Mouse (Mus musculus): Measurements from ENCODE around the gene Ppy.

Ppy gene

DNA sequence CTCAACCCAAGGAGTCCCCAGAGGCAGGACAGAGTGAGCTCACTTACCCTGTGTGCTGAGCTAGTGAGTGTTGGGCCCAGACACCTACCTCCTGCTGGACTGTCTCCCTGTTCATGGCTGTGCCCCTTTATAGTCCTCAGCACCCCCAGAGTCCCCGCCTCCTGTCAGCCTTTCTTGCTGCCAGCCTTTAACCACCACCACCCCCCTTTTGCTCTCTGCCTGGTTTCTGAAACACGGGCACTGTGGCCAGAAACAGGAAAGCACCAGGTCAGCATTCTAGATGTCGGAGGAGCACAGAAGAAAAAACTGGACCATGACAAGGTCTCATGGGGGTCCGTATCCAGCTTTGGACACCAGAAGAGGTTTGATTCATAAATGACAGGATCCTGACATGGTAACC, at the start of gene Ppy:
Gene Ppy, minus strand, starts transcription at position 101 of the 400 bp plus-strand sequence.
- no peak for DNase-seq

DNA sequence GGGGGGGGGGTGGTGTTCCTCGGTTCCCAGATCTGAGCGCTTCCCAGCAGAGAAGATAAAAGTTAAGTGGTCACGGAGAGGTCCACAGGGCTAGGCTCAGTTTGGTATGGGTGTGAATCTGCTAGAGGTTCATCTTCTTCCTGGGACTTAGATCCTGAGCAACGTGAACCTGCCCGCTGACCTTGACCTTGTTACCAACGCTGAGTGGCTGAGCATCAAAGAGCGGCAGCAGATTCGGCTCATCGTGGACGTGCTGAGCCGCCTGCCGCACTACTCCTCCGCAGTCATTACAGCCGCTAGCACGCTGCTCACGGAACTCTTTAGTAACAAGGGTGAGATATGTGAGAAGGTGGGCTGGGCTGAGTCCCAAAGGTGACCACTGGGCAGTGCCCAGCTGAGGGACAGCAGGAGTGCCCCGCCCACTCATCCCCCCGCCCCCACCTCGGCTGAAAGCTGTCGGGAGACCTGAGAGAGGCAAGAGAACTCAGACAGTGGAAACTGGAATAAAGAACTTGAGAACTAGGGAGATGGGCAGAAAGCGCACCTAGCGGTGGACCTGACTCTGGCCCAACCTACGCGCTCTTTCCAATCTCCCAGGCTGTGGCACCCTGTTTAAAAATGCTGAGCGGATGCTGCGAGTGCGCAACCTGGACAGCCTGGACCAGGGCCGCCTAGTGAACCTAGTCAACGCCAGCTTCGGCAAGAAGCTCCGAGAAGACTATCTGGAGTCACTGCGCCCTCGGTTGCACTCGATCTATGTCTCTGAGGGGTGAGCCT, 46.3 kb upstream of the Ppy start:
- DNase-seq, result no peak

DNA sequence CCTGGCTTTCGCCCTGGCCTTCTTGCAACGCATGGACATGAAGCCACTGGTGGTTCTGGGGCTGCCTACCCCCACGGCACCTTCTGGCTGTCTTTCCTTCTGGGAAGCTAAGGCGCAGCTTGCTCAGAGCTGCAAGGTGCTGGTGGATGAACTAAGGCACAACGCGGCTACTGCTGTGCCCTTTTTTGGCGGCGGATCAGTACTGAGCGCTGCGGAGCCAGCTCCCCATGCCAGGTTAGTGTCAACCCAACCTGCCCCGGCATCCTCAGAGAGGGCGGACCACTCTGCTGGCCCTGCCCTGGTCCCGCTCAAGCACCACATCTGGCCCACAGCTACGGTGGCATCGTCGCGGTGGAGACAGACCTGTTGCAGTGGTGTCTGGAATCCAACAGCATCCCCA, 45.4 kb upstream of the Ppy start:
- no peak for DNase-seq

DNA sequence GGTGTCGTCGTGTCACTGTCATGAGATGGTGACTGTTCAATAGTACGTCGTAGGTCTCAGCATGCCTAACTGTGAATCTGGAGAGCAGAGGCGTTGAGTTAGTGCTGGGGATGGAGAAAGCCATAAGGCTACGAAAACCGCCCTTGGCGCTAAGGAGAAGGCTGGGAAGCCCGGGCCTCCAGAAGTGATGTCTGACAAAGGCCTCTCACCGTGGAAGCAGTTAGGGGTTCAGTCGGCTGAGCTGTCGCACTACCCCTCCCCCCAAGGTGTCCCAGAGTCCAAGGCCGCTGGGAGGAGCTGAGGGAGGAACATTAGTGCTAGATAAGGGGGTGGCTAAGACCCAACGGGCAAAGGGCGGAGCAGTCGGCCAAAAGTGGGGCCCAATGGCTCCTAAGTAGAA, 44.9 kb upstream of the Ppy start:
- no peak for DNase-seq

DNA sequence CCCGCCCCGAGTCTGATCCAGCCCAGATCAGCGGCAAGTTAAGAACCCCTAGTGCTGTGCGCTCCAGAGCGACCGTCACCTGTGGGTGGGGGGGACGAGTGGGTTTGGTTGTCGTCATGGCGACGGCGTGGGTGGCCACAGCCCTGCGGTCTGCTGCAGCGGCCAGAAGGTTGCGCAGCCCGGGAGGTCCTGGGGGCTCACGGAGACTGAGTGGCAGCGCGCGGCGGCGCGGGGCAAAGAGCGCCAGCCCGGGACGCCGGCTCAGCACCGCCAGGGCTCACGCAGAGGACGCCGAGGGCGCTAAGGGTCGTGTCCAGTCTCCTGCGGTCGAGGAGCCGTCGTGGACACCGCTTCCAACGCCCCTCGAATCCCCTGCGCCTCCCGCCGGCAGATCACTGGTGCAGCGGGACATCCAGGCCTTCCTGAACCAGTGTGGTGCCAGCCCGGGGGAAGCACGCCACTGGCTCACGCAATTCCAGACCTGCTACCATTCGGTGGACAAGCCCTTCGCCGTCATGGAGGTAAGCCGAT, 44.4 kb upstream of the Ppy start, which contains the start of gene Nags:
Gene Nags, plus strand, starts transcription at position 43 of the 531 bp plus-strand sequence.
- no peak for DNase-seq

DNA sequence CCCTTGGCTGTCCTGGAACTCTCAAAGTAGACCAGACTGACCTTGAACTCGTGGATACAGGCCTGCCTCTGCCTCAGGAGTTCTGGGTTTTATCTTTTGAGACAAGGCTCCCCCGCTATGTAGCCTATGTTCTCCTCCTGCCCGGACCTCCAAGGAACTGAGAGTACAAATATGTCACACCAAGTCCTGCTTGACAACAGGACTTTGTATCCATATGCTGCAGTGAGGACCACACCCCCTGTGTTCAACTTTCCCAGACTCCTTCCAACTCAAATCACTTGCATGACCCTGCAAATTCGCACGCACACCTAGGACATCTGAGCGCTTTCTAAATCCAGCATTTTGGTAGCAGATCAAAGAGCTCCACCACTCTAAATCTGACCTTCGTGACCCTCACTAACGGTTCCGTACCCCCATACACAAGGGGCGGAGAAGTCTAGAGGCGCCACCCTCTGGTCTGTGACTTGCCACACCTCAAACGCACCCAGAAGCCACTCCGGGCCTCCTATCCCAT, 43.9 kb upstream of the Ppy start:
- no peak for DNase-seq

DNA sequence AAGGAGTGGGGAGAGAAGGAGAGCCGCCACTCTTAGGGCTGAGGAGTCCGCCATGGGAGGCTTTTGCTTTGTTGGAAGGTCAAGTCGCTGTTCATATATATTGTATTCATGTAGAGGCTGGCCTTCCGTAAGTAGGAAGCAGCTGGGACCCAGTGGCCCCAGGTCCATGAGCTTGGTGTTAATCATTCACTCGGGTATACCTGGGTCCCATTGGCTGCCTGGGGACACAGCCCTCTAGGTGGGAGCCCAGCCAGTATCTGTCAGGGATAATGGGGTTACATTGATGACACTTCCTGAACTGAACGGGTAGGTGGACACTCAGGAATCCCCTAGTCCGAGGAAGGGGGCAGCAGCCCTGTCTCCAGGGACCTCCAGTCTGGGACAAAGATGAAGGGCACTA, 41.2 kb upstream of the Ppy start:
- no peak for DNase-seq

DNA sequence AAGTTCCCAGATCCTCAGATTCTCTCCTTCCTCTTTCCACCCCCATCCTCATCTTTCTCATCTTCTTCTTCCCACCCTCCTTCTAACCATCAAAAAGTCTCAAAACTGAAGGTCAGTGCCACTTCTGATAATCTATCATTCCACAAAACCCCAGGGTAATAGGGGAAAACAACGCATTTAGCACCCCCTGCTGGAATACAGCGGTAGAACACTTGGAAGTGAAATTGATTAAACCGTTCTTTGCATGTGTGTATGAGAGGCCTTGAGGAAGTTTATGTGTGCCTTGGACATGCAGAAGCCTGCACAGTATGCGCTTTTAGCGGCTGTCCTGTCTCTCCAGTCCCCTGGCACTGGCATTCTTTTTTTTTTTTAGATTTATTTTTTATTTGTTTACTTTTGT, 39.4 kb upstream of the Ppy start:
- peak; percentile 69 for DNase-seq

DNA sequence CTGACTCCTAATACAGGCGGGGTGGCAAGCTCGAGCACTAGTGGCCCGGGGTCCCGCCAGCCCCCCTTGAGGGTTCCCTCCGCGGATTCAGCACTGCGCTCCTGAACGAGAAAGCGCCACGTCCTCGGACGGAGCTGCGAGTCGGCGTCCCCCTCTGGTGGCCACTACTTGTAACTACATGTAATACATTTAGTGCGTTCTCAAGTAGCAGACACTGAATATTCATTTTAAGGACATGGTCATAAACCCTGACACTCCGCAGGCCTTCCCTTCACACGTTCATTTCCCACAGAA, 37.3 kb upstream of the Ppy start:
- peak; percentile 69 for DNase-seq

DNA sequence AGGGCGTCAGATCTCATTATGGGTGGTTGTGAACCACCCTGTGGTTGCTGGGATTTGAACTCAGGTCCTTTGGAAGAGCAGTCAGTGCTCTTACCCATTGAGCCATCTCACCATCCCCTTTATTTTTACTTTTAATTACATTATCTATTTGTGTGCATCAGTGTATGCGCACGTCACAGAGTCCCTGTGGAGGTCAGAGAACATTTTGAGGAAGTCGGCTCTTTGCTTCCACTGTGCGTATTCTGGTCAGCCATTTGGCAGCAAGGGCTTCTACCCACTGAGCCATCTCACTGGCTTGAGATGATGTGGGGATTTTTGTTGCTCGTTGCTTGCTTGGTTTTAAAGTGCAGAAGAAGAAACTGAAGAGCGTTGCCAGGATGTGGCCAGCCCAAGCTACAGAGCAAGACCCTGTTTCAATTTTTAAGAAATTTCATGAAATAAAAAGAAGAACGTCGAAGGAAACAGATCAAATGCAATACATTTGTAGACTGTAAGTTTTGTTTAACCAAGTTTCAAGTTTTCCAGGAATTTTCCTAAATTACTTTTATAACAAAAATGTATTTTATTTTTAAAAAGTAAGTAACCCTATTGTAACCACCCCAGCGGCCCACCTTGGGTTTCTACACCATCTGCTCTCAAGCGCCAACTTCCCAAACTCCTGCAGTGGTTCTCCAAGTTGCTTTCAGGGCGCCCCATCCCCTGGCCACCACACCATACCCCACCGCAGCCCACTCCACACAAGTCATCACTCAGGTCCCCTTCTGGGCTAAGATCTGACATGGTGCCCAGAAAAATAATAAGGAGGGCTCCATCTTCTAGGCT, 36.7 kb upstream of the Ppy start:
- no peak for DNase-seq

DNA sequence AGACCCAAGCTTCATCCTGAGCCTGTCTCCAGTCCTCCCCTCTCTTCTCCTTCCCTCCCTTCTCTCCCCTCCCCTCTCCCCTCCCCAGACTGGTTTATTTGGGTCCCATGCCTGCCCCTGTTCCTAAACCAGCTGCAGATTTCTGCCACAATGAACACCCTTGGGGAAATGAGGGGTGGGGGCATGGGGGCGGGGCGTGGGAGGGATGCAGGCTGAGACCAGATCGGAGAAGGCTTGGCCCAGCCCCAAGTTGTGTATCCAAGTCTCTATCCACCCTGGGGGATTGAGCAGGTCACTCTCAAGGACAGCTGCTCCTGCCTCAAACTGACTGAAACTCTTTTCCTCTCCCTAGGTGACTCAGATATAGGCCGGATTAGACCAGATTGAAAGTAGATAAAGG, 33.4 kb upstream of the Ppy start:
- no peak for DNase-seq

DNA sequence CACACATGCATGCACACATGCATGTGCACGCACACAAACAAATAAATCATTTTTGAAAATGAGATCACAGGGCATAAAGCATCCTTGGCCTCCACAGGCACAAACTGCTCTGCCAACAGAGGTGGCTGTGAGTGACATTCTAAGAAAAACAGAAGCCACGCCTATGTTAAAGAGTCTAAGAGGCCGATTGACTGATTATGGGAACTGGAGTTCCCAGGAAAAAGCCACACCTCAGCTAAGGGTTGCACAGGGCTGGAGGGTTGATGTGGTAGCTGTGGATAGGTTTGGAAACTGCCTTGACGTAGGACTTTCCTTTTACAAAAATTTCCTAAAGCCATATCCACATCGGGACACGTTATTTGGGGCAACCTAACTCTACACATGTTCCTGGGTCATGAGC, 16.3 kb upstream of the Ppy start:
- no peak for DNase-seq

DNA sequence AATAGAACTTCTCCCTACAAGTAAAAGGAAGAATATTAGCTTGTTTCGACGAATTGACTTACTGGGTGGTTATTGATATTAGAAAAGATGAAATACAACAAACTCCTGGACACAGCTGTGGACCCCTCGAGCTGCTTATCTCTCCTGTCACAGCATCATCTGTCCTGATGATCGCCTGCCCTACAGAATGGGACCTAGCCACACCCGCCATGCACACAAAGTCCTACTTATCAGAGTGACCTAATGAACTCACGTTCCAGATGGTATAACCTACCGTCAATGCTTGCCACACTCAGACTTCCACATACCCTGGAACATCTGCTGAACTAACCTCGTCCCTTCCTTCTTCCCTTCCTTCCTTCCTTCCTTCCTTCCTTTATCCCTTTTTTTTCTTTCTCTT, 15.1 kb upstream of the Ppy start:
- DNase-seq, result no peak

DNA sequence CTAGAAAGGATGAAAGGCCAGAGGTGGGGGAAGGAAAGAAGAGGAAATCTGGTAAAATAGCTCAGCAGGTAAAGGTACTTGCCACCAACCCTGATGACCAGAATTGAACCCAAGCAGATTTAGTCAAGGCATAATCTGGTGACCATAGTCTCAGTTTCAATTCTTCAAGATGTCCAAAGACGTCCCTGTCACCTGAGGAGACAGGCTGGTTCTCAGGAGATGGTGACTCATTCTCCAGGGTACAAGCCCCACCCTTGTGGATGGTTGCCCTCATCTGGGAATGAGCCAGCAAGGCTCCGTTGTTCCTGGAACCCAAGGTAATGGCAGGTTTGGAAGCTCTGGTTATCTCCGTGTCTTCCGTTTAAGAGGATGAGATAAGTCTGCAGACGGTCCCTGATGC, 10.5 kb upstream of the Ppy start:
- no peak for DNase-seq

DNA sequence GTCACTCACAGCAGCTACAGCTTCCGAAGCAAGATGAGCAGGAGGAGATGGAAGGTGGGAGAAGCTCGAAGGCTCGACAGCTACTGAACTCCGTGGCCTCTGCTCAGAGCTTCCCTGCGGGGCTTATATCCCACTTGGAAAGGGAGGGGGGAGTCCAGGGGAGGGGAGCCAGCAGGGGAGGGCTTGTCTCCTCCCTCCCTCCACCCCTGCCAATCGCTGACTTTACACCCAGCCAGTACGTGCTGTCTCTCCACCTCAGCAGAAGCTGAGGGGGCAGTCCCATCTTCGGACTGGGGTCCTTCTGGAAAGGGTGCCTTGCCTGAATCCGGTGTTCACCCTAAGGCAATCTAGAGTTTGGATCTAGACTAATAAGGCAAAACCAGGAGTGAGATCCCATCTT, 6.6 kb upstream of the Ppy start, which contains the start of gene Pyy:
Gene Pyy, minus strand, starts transcription at position 101 of the 400 bp plus-strand sequence.
- DNase-seq, result no peak

DNA sequence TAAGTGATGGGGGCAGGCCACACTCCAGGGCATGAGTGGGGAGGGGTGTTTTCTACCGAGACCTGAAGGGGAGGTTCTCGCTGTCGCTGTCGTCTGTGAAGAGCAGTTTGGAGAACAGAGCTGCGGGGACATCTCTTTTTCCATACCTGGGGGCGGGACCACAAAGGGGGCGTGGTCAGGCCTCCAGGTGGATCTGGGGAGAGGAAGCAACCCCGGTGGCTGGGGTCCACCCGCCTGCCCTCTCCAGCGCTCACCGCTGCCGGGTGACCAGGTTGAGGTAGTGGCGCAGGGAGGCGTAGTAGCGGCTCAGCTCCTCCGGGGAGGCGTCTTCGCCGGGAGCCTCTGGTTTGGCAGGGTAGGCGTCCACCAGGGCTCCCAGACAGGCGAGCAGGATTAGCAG, 5.8 kb upstream of the Ppy start:
- DNase-seq, result no peak

DNA sequence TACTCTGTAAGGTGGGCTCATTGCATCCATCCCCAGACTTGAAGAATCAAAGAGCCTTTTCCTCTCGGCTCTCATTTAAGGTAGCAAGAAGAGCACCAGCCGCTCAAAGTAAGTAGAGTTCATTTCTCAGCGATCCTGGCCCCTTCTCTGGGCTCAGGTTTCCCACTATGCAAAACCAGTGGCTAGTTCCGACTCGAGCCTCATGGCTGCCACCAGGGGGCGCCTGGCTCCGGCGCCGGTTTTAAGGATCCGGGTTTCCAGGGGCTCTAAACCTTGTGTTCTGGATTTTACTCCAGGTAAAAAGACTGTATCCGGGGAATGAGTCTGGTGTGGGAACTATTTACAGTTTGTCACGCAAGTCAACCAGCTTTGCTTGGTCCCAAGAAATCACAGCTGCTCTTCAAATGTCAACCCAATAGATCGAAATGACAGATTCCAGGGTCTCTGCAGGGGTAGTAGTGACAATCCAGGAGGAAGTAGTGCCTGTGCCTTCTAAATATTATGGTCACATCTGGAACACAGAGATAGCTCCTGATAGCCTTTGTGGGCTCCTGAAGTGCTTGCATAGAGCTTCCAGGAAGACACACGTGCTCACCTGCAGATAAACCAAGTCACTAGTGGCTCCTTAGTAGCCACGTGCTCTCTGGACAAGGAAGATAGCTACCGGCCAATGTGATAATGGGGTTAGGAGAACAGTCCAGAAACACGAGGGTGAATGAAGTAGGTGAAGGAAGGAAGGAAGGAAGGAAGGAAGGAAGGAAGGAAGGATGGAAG, 1.6 kb upstream of the Ppy start:
- peak; percentile 63 for DNase-seq

DNA sequence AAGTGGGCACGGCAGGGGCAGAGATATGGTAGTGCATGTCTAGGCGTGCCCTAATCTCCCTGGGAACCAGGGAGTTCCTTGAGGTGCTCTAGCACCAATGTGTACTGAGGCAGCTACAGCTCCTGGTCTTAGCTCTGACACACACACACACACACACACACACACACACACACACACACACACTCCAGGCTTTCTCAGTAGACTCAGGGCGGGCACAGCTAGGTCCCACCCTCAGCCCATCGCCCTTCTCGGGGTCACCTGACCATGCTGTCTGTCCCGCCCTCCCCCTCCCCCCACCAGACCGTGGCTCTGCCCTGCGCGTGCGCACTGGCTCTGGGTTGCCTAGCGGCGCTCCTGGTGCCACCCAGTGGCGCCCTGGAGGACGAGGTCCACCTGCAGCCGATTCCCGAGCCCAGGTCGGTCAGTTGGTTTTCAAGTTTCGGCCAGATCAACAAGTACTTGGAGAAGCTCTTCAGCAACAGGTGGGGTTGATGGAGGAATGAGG, 4.2 kb downstream of the Ppy start:
- peak; percentile 59 for DNase-seq

DNA sequence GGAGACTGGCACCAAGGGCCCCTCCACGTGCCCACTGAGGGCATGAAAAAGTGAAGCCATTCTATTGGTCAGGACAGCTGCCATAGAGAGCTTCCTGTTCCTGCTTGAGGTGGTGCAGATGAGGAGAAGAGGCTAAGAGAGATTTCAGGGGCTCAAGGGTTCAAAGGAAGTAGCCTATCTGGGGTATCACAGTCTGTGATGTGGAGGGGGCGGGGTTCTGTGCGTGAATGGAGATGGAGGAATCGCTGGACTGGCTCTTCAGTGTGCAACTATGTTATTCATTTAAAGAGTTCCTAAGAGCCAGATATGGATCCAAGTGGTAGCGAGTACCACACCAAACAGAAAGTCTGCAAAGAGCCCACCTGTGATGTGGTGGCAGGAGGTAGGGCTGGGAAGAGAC, 4.7 kb downstream of the Ppy start:
- no peak for DNase-seq

DNA sequence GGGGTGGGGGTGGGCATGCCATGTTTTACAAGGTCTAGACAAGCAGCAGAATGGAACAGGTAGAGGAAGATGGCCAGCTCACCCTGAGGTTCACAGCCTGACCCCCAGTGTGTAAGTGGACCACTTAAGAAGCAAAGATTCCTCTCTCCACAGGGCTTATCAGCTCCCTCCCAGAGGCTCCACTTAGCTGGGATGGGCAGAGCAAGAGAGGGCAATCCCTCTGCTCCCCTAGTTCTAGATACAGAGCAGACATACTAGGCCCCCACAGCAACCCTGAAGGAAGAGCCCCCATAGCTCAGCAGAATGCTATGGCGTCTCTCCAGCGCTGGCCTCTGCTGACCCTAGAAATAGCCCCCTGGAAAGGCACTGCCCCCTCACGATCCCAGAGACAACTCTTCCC, 5.4 kb downstream of the Ppy start:
- no peak for DNase-seq

DNA sequence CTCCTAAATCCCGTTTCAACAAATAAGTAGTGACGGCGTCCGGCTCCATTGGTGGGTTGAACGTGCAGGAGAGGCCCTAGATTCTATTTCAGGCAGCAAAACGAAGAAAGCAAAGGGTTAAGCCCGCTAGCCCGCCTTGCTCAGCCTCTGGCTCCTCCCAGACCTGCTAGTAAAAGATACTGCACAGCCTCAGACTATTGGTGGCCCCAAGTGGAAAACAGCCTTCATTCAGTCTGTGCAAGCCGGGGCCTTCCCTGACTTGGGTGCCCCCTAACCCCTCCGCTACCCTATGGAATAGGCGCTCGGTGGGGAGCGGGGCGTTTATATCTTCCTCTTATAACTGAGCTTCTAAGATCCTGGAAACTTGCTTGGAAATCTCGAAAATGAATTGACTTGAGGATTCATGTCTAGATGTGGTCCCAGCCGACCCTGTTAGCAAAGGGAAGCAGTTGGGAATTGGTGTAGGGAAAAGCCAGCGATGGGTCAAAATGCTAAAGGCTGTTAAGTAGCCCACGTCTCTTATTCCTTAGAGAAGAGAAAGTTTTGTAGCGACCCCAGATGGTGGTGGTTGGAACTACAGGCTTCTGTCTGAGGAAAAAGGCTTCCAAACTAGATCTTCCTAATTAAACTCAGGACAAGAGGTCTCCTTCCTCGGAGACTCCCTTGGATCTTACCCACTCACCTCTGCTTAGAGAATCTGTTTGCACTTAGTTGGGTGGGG, 11.9 kb downstream of the Ppy start:
- peak; percentile 69 for DNase-seq
